Mouse (Mus musculus): ENCODE data around the gene Ranbp17. TPM values are rescaled to one million over a fixed set of nuclear protein-coding genes. Genes with fewer than 3 reads are reported as not detected.

Gene Ranbp17
- polyA plus RNA-seq, 1 experiment from 2014 or later: 9.8 TPM

DNA sequence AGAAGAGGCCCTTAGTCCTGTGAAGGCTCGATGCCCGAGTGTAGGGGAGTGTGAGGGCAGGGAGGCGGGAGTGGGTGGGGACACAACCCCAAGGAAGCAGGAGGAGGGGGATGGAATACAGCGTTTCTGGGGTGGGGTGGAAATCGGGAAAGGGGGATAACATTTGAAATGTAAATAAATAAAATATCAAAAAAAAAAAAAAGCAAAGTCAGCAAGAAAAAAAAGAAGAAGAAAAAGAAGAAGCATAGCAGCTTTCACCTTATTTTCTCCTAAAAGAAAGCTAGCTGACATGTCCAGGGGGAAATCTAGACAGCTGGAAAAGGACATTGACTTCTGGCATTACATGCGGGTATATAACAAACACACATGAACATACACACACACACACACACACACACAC, 117.3 kb downstream of the Ranbp17 start:
- ATAC-seq (ENCODE audit: insufficient number of reproducible peaks, low FRiP score, low TSS enrichment, low read depth) (no peak), DNase-seq (ENCODE audit: low spot score) (no peak)
- H3K27me3 ChIP-seq (ENCODE audit: control insufficient read depth, insufficient read depth, low read length): no peaks in the 10 kb centered on the region
- H3K4me2 ChIP-seq (ENCODE audit: low read depth, severe bottlenecking): no peak overlapping the region
- no peak overlapping the region for H3K4me3 ChIP-seq (ENCODE audit: low read depth, low read length)
- no peaks in the 10 kb centered on the region for H3K36me3 ChIP-seq (ENCODE audit: control insufficient read depth, insufficient read depth, low read length)
- H3K9ac ChIP-seq (ENCODE audit: low read length): no peak overlapping the region
- H3K9me3 ChIP-seq (ENCODE audit: control insufficient read depth, low read length): no peaks in the 10 kb centered on the region
- 86% methylated on average over 6 of the region's 6 CpGs for WGBS
- H3K27ac ChIP-seq (replicated peaks; ENCODE audit: low read depth, low read length): no peak overlapping the region
- H3K4me1 ChIP-seq (ENCODE audit: control insufficient read depth, insufficient read depth, low read length): no peaks in the 10 kb centered on the region

DNA sequence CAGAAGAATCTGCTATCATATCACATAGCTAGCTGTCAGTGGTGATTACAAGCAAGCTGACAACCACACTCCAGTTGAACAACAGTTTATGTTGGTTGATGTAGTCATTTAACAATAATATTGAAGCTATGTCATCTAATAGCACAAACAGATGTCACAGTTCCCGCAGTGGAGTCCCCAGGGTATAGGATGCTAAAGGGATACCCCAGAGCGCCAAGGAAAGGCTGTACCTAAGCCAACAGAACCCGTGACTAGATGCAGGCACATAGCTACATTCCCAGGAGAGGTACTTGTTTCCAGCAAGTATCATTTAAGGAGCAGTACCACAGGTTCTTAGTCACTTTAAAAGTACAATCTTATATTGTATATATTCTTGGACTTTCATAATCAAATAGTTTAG, 119.5 kb downstream of the Ranbp17 start:
- Histone ChIP-seq H3K9me3 (ENCODE audit: control insufficient read depth, low read length) (no peaks in the 10 kb centered on the region), H3K27me3 (ENCODE audit: control insufficient read depth, insufficient read depth, low read length) (no peaks in the 10 kb centered on the region), H3K27ac (replicated peaks; ENCODE audit: low read depth, low read length) (no peak overlapping the region), H3K9ac (ENCODE audit: low read length) (no peak overlapping the region), H3K4me1 (ENCODE audit: control insufficient read depth, insufficient read depth, low read length) (no peaks in the 10 kb centered on the region), H3K4me3 (ENCODE audit: low read depth, low read length) (no peak overlapping the region), H3K36me3 (ENCODE audit: control insufficient read depth, insufficient read depth, low read length) (no peaks in the 10 kb centered on the region), H3K4me2 (ENCODE audit: low read depth, severe bottlenecking) (no peak overlapping the region)
- ATAC-seq (ENCODE audit: insufficient number of reproducible peaks, low FRiP score, low TSS enrichment, low read depth): no peak
- WGBS: 82% methylated on average over 3 of the region's 3 CpGs
- no peak for DNase-seq (ENCODE audit: low spot score)

DNA sequence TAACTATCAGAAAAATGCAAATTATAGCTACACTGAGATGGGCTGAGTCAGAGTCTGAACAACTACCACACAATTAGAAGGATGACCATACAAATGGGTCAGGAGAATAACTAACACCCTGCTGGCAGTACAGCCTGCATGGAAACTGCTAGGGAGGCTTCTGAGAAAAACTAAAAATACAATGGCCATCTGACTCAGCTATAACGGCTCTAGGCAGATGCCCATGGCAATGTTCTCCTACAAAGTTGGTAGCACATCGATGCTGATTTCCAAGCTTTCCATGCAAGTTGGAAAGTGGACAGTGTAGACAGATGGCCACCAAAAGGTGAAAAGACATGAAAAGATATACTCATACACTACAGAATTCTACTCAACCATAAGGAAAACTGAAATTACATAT, 124.9 kb downstream of the Ranbp17 start:
- H3K4me2 ChIP-seq (ENCODE audit: low read depth, severe bottlenecking): no peak overlapping the region
- 88% methylated on average over 2 of the region's 2 CpGs for WGBS

DNA sequence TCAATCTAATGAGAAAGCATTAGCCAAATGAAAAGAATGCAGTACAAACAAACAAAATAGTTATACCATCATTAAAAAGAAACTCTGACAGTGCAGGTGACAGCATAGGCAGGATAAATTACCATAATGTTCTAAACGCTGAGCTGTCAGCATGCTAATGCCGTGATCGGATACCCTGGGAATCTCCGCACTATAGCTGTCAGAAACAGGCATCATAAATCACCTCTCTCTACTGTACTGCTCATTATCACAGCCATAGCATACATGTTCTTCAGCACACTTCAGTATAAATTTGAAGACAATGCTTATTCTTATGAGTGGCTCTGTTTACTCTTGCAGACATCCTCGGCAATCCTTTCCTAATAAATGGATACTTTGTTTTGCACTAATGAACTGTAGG, 151.7 kb downstream of the Ranbp17 start:
- WGBS: 70% methylated on average over 5 of the region's 5 CpGs
- H3K4me1 ChIP-seq (ENCODE audit: control insufficient read depth, insufficient read depth, low read length): no peaks in the 10 kb centered on the region
- H3K9ac ChIP-seq (ENCODE audit: low read length): no peak overlapping the region
- ATAC-seq (ENCODE audit: insufficient number of reproducible peaks, low FRiP score, low TSS enrichment, low read depth) (no peak), DNase-seq (ENCODE audit: low spot score) (no peak)
- no peak overlapping the region for H3K27ac ChIP-seq (replicated peaks; ENCODE audit: low read depth, low read length)
- no peaks in the 10 kb centered on the region for H3K9me3 ChIP-seq (ENCODE audit: control insufficient read depth, low read length)
- H3K27me3 ChIP-seq (ENCODE audit: control insufficient read depth, insufficient read depth, low read length): no peaks in the 10 kb centered on the region
- no peaks in the 10 kb centered on the region for H3K36me3 ChIP-seq (ENCODE audit: control insufficient read depth, insufficient read depth, low read length)
- H3K4me2 ChIP-seq (ENCODE audit: low read depth, severe bottlenecking): no peak overlapping the region
- H3K4me3 ChIP-seq (ENCODE audit: low read depth, low read length): no peak overlapping the region

More for the DNA sequence above, 124.9 kb downstream of the Ranbp17 start:
- ATAC-seq (ENCODE audit: insufficient number of reproducible peaks, low FRiP score, low TSS enrichment, low read depth) (no peak), DNase-seq (ENCODE audit: low spot score) (no peak)
- Histone ChIP-seq H3K9ac (ENCODE audit: low read length) (no peak overlapping the region), H3K9me3 (ENCODE audit: control insufficient read depth, low read length) (no peaks in the 10 kb centered on the region), H3K4me3 (ENCODE audit: low read depth, low read length) (no peak overlapping the region), H3K36me3 (ENCODE audit: control insufficient read depth, insufficient read depth, low read length) (no peaks in the 10 kb centered on the region), H3K27me3 (ENCODE audit: control insufficient read depth, insufficient read depth, low read length) (no peaks in the 10 kb centered on the region), H3K27ac (replicated peaks; ENCODE audit: low read depth, low read length) (no peak overlapping the region), H3K4me1 (ENCODE audit: control insufficient read depth, insufficient read depth, low read length) (no peaks in the 10 kb centered on the region)

GRCm38 (mm10) chr11:33349269-33349668, 164.3 kb downstream of the Ranbp17 start:
- H3K4me1 ChIP-seq (ENCODE audit: control insufficient read depth, insufficient read depth, low read length): no peaks in the 10 kb centered on the region
- ATAC-seq (ENCODE audit: insufficient number of reproducible peaks, low FRiP score, low TSS enrichment, low read depth) (no peak), DNase-seq (ENCODE audit: low spot score) (no peak)
- no peaks in the 10 kb centered on the region for H3K27me3 ChIP-seq (ENCODE audit: control insufficient read depth, insufficient read depth, low read length)
- H3K9me3 ChIP-seq (ENCODE audit: control insufficient read depth, low read length): no peaks in the 10 kb centered on the region
- no peak overlapping the region for H3K4me2 ChIP-seq (ENCODE audit: low read depth, severe bottlenecking)
- no peak overlapping the region for H3K9ac ChIP-seq (ENCODE audit: low read length)
- no peaks in the 10 kb centered on the region for H3K36me3 ChIP-seq (ENCODE audit: control insufficient read depth, insufficient read depth, low read length)
- H3K27ac ChIP-seq (replicated peaks; ENCODE audit: low read depth, low read length): no peak overlapping the region
- WGBS: 88% methylated on average over 2 of the region's 2 CpGs
- no peak overlapping the region for H3K4me3 ChIP-seq (ENCODE audit: low read depth, low read length)

DNA sequence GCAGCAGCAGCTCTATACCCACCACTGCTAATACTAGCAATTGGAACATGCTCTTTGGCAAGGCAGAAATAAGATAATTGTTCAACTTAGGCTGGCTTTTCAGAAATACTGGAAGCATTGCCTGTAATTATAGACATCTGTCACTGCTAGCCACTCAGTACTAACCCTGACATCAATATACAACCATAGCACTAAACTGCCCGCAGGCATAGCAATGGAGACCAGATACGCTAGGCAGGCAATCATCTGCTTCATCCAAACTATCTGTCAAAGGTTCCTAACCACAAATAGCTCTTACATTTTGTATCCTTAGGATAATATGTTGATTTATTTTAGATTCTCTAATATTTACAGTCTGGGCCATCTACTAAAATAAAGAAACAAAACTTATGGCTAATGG, 171.5 kb downstream of the Ranbp17 start:
- Histone ChIP-seq H3K27ac (replicated peaks; ENCODE audit: low read depth, low read length) (no peak overlapping the region), H3K4me1 (ENCODE audit: control insufficient read depth, insufficient read depth, low read length) (0 out of 2 replicates have a peak, but pooled peaks cover 5% of the 10 kb centered on the region), H3K4me3 (ENCODE audit: low read depth, low read length) (no peak overlapping the region), H3K4me2 (ENCODE audit: low read depth, severe bottlenecking) (no peak overlapping the region), H3K27me3 (ENCODE audit: control insufficient read depth, insufficient read depth, low read length) (no peaks in the 10 kb centered on the region), H3K9ac (ENCODE audit: low read length) (no peak overlapping the region), H3K36me3 (ENCODE audit: control insufficient read depth, insufficient read depth, low read length) (no peaks in the 10 kb centered on the region), H3K9me3 (ENCODE audit: control insufficient read depth, low read length) (no peaks in the 10 kb centered on the region)
- WGBS: 56% methylated on average over 2 of the region's 2 CpGs
- DNase-seq (ENCODE audit: low spot score) (no peak), ATAC-seq (ENCODE audit: insufficient number of reproducible peaks, low FRiP score, low TSS enrichment, low read depth) (no peak)

DNA sequence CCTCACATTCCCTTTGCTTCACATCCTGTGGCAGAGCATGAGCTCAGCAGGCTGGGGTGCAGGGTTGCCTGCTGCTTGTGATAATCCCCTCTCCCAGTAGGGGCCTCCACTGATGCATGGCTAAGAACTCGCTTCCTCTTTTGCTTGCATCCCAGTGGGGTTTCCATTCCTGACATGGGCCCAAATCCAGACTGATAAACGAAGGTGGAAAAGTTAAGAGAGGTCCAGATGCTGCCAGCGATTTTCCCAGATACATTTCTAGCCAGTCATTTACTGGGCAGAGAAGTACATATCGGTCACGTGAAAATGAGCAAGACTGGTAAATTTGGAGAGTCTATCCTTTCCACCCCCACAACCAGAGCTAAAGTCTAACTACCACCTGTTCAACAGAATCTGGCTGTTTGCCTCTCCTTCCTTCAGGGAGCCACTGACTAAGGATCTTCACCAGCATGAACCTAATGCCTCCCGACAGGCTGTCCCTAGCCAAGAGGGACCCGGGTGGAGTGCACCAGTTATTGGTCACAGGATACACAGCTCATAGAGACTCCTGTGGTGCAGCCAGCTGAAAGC, 176.9 kb downstream of the Ranbp17 start:
- no peaks in the 10 kb centered on the region for H3K36me3 ChIP-seq (ENCODE audit: control insufficient read depth, insufficient read depth, low read length)
- H3K27me3 ChIP-seq (ENCODE audit: control insufficient read depth, insufficient read depth, low read length): no peaks in the 10 kb centered on the region
- H3K4me3 ChIP-seq (ENCODE audit: low read depth, low read length): no peak overlapping the region
- H3K4me2 ChIP-seq (ENCODE audit: low read depth, severe bottlenecking): no peak overlapping the region
- 47% methylated on average over 7 of the region's 7 CpGs for WGBS
- H3K9me3 ChIP-seq (ENCODE audit: control insufficient read depth, low read length): no peaks in the 10 kb centered on the region
- no peak for ATAC-seq (ENCODE audit: insufficient number of reproducible peaks, low FRiP score, low TSS enrichment, low read depth)
- H3K4me1 ChIP-seq (ENCODE audit: control insufficient read depth, insufficient read depth, low read length): no peaks in the 10 kb centered on the region
- peak; percentile 62 for DNase-seq (ENCODE audit: low spot score)
- H3K9ac ChIP-seq (ENCODE audit: low read length): no peak overlapping the region
- H3K27ac ChIP-seq (replicated peaks; ENCODE audit: low read depth, low read length): no peak overlapping the region

- Histone ChIP-seq H3K36me3 (ENCODE audit: control insufficient read depth, insufficient read depth, low read length) (no peaks in the 10 kb centered on the region), H3K4me2 (ENCODE audit: low read depth, severe bottlenecking) (no peak overlapping the region), H3K9me3 (ENCODE audit: control insufficient read depth, low read length) (no peaks in the 10 kb centered on the region), H3K27ac (replicated peaks; ENCODE audit: low read depth, low read length) (no peak overlapping the region), H3K4me3 (ENCODE audit: low read depth, low read length) (no peak overlapping the region), H3K4me1 (ENCODE audit: control insufficient read depth, insufficient read depth, low read length) (no peaks in the 10 kb centered on the region), H3K27me3 (ENCODE audit: control insufficient read depth, insufficient read depth, low read length) (no peaks in the 10 kb centered on the region), H3K9ac (ENCODE audit: low read length) (no peak overlapping the region)
- no peak for ATAC-seq (ENCODE audit: insufficient number of reproducible peaks, low FRiP score, low TSS enrichment, low read depth)
- DNase-seq (ENCODE audit: low spot score): no peak
- WGBS: 87% methylated on average over 3 of the region's 3 CpGs
These were observed 177.9 kb downstream of the Ranbp17 start for GRCm38 (mm10) chr11:33335616-33336015.

DNA sequence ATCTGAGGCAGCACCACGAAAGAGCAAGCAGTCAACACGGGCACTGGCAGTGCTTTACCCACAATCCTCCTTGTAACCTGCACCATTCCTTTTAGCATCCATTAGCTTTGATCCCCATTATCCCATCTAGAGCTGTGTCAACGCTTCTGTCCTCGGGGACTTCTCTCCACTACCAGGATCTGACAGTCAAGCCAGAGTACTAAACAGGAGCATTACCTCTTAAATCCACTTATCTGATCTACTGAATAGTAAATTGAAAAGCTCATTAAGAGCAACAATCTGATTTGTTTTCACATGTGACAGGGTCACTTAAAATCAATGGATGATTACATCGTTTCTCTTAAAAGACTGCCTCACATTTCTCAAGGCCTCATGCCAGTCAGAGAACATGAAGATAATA, 181.4 kb downstream of the Ranbp17 start:
- no peak for DNase-seq (ENCODE audit: low spot score)
- no peaks in the 10 kb centered on the region for H3K9me3 ChIP-seq (ENCODE audit: control insufficient read depth, low read length)
- H3K27me3 ChIP-seq (ENCODE audit: control insufficient read depth, insufficient read depth, low read length): no peaks in the 10 kb centered on the region
- 65% methylated on average over 5 of the region's 5 CpGs for WGBS
- no peak for ATAC-seq (ENCODE audit: insufficient number of reproducible peaks, low FRiP score, low TSS enrichment, low read depth)
- H3K4me2 ChIP-seq (ENCODE audit: low read depth, severe bottlenecking): no peak overlapping the region
- no peak overlapping the region for H3K4me3 ChIP-seq (ENCODE audit: low read depth, low read length)
- no peak overlapping the region for H3K27ac ChIP-seq (replicated peaks; ENCODE audit: low read depth, low read length)
- H3K9ac ChIP-seq (ENCODE audit: low read length): no peak overlapping the region
- H3K4me1 ChIP-seq (ENCODE audit: control insufficient read depth, insufficient read depth, low read length): no peaks in the 10 kb centered on the region
- H3K36me3 ChIP-seq (ENCODE audit: control insufficient read depth, insufficient read depth, low read length): no peaks in the 10 kb centered on the region
